ENCODE assay signal across 8 mouse cellular contexts in genomic region chr6:28422651-28423290, GRCm38 (mm10). TPM values are rescaled to one million over a fixed set of nuclear protein-coding genes. Genes with fewer than 3 reads are reported as not detected.
DNase-seq lines count a peak whose midpoint lies in the region; ATAC-seq lines count a peak whose summit lies in the region.

No protein-coding gene starts in this region.

- peaks cover 21% of the 10 kb centered on the region for H3K4me1 ChIP-seq in kidney, embryonic 14.5 days (ENCODE audit: control insufficient read depth, insufficient read depth, low read length)
- peaks cover 24% of the 10 kb centered on the region for H3K4me1 ChIP-seq in brown adipose tissue, adult 24 weeks (ENCODE audit: control insufficient read depth, insufficient read depth, insufficient read length, low read length)
- peaks cover 33% of the 10 kb centered on the region for H3K4me1 ChIP-seq in hindbrain, embryonic 14.5 days (replicated peaks; ENCODE audit: control insufficient read depth, insufficient read depth, low read length)
- H3K4me1 ChIP-seq in midbrain, embryonic 16.5 days (ENCODE audit: control insufficient read depth, insufficient read depth, low read length), result peaks cover 34% of the 10 kb centered on the region

- 0 out of 2 replicates have a peak overlapping the region, but pooled peaks have one; percentile 91 for H3K9ac ChIP-seq in kidney, embryonic 14.5 days (ENCODE audit: low read depth, low read length)
- peak overlapping the region; percentile 95; the same call in 1 of the 2 replicates for H3K9ac ChIP-seq in hindbrain, embryonic 14.5 days
- no peak overlapping the region for H3K9ac ChIP-seq in midbrain, embryonic 16.5 days (ENCODE audit: low read depth, low read length)

- 0 out of 2 replicates have a peak, but pooled peaks have one; percentile 4 for ATAC-seq in kidney, embryonic 14.5 days (ENCODE audit: low FRiP score, low TSS enrichment)
- ATAC-seq in hindbrain, embryonic 14.5 days (ENCODE audit: low FRiP score), result peak; percentile 23
- no peak for ATAC-seq in midbrain, embryonic 16.5 days

- H3K27me3 ChIP-seq in kidney, embryonic 14.5 days (ENCODE audit: control insufficient read depth, insufficient read depth, low read length), result no peaks in the 10 kb centered on the region
- no peaks in the 10 kb centered on the region for H3K27me3 ChIP-seq in hindbrain, embryonic 14.5 days (ENCODE audit: control insufficient read depth, insufficient read depth, low read length)
- H3K27me3 ChIP-seq in midbrain, embryonic 16.5 days (ENCODE audit: control insufficient read depth, insufficient read depth, low read depth, low read length), result no peaks in the 10 kb centered on the region

- no peaks in the 10 kb centered on the region for H3K9me3 ChIP-seq in kidney, embryonic 14.5 days (ENCODE audit: control insufficient read depth, low read length)
- H3K9me3 ChIP-seq in hindbrain, embryonic 14.5 days (ENCODE audit: control insufficient read depth, low read length), result no peaks in the 10 kb centered on the region
- no peaks in the 10 kb centered on the region for H3K9me3 ChIP-seq in midbrain, embryonic 16.5 days (replicated peaks; ENCODE audit: control insufficient read depth, low read length, poor library complexity, severe bottlenecking)

- H3K4me3 ChIP-seq in kidney, embryonic 14.5 days (ENCODE audit: low read length), result peak overlapping the region; percentile 97; the same call in 1 of the 2 replicates
- H3K4me3 ChIP-seq in brown adipose tissue, adult 24 weeks (ENCODE audit: insufficient read depth, low read depth, low read length), result peak overlapping the region; percentile 27
- H3K4me3 ChIP-seq in hindbrain, embryonic 14.5 days (replicated peaks; ENCODE audit: low read length), result peak overlapping the region; percentile 84
- H3K4me3 ChIP-seq in midbrain, embryonic 16.5 days (ENCODE audit: low read depth, low read length), result peak overlapping the region; percentile 86

- no peak for DNase-seq in kidney, postnatal 25 days
- no peak for DNase-seq in hindbrain, embryonic 14.5 days (ENCODE audit: low spot score)
- no peak for DNase-seq in ovary, postnatal 10 days (ENCODE audit: low spot score)
- no peak for DNase-seq in spleen, adult 12 weeks (ENCODE audit: low spot score)
- DNase-seq in ovary, postnatal 36 days (ENCODE audit: low spot score), result no peak

- 70% methylated on average over 15 of the region's 15 CpGs for WGBS in kidney, embryonic 14.5 days
- 75% methylated on average over 15 of the region's 15 CpGs for WGBS in hindbrain, embryonic 14.5 days
- 72% methylated on average over 15 of the region's 15 CpGs for WGBS in midbrain, embryonic 16.5 days

- H3K36me3 ChIP-seq in kidney, embryonic 14.5 days (ENCODE audit: control insufficient read depth, insufficient read depth, low read length), result peaks cover 31% of the 10 kb centered on the region
- peaks cover 29% of the 10 kb centered on the region for H3K36me3 ChIP-seq in hindbrain, embryonic 14.5 days (replicated peaks; ENCODE audit: control insufficient read depth, insufficient read depth)
- H3K36me3 ChIP-seq in midbrain, embryonic 16.5 days (ENCODE audit: control insufficient read depth, insufficient read depth, low read length), result peaks cover 15% of the 10 kb centered on the region

- H3K27ac ChIP-seq in kidney, embryonic 14.5 days (ENCODE audit: low read depth, low read length), result no peak overlapping the region
- H3K27ac ChIP-seq in brown adipose tissue, adult 24 weeks (replicated peaks; ENCODE audit: low read depth, low read length), result 0 out of 2 replicates have a peak overlapping the region, but pooled peaks have one; percentile 40
- no peak overlapping the region for H3K27ac ChIP-seq in hindbrain, embryonic 14.5 days
- no peak overlapping the region; the same call in 1 of the 2 replicates for H3K27ac ChIP-seq in midbrain, embryonic 16.5 days (ENCODE audit: low read length)

- peak overlapping the region; percentile 19; the same call in 1 of the 2 replicates for H3K4me2 ChIP-seq in kidney, embryonic 14.5 days (replicated peaks; ENCODE audit: low read depth, low read length)
- H3K4me2 ChIP-seq in hindbrain, embryonic 14.5 days (replicated peaks), result peak overlapping the region; percentile 66
- peak overlapping the region; percentile 79 for H3K4me2 ChIP-seq in midbrain, embryonic 16.5 days (ENCODE audit: low read length)

RNA-seq across cellular contexts. Expression of gene Arf5, which starts 0.6 kb away (rescaled TPM):
- polyA plus RNA-seq in kidney, embryonic 14.5 days (2014; fragmentation: Nextera tagmentation; extraction: Ambion mirVana), result 283 and 293 TPM in 2 replicates
- polyA plus RNA-seq in brown adipose tissue, adult 24 weeks (2012; ENCODE audit: insufficient read depth, insufficient read length, missing spikeins), result 65.6 and 67.5 TPM in 2 replicates
- polyA plus RNA-seq in hindbrain, embryonic 14.5 days (2014; fragmentation: Nextera tagmentation; extraction: Ambion mirVana), result 417 and 419 TPM in 2 replicates
- 418 and 435 TPM in 2 replicates for polyA plus RNA-seq in midbrain, embryonic 16.5 days (2015; fragmentation: Nextera tagmentation; extraction: Ambion mirVana)

RNA-seq across cellular contexts. Expression of gene Fscn3, which starts 4.8 kb away (rescaled TPM):
- polyA plus RNA-seq in kidney, embryonic 14.5 days (2014; fragmentation: Nextera tagmentation; extraction: Ambion mirVana), result not detected in 2 replicates
- not detected in 2 replicates for polyA plus RNA-seq in brown adipose tissue, adult 24 weeks (2012; ENCODE audit: insufficient read depth, insufficient read length, missing spikeins)
- polyA plus RNA-seq in hindbrain, embryonic 14.5 days (2014; fragmentation: Nextera tagmentation; extraction: Ambion mirVana), result not detected in 2 replicates
- 0.13 TPM in 1 of 2 replicates, not detected in the other for polyA plus RNA-seq in midbrain, embryonic 16.5 days (2015; fragmentation: Nextera tagmentation; extraction: Ambion mirVana)

RNA-seq across cellular contexts. Expression of gene Gcc1, which starts 5.4 kb away (rescaled TPM):
- polyA plus RNA-seq in kidney, embryonic 14.5 days (2014; fragmentation: Nextera tagmentation; extraction: Ambion mirVana), result 4.8 and 8.0 TPM in 2 replicates
- polyA plus RNA-seq in brown adipose tissue, adult 24 weeks (2012; ENCODE audit: insufficient read depth, insufficient read length, missing spikeins), result 4.1 and 5.7 TPM in 2 replicates
- polyA plus RNA-seq in hindbrain, embryonic 14.5 days (2014; fragmentation: Nextera tagmentation; extraction: Ambion mirVana), result 8.6 and 10.2 TPM in 2 replicates
- 13.0 and 14.3 TPM in 2 replicates for polyA plus RNA-seq in midbrain, embryonic 16.5 days (2015; fragmentation: Nextera tagmentation; extraction: Ambion mirVana)

RNA-seq across cellular contexts. Expression of gene Zfp800, which starts 25.0 kb away (rescaled TPM):
- 22.7 and 23.2 TPM in 2 replicates for polyA plus RNA-seq in kidney, embryonic 14.5 days (2014; fragmentation: Nextera tagmentation; extraction: Ambion mirVana)
- 6.8 and 11.5 TPM in 2 replicates for polyA plus RNA-seq in brown adipose tissue, adult 24 weeks (2012; ENCODE audit: insufficient read depth, insufficient read length, missing spikeins)
- 22.4 and 23.0 TPM in 2 replicates for polyA plus RNA-seq in hindbrain, embryonic 14.5 days (2014; fragmentation: Nextera tagmentation; extraction: Ambion mirVana)
- 16.6 and 24.6 TPM in 2 replicates for polyA plus RNA-seq in midbrain, embryonic 16.5 days (2015; fragmentation: Nextera tagmentation; extraction: Ambion mirVana)

RNA-seq across cellular contexts. Expression of gene Pax4, which starts 26.4 kb away (rescaled TPM):
- not detected in 2 replicates for polyA plus RNA-seq in kidney, embryonic 14.5 days (2014; fragmentation: Nextera tagmentation; extraction: Ambion mirVana)
- not detected in 2 replicates for polyA plus RNA-seq in brown adipose tissue, adult 24 weeks (2012; ENCODE audit: insufficient read depth, insufficient read length, missing spikeins)
- not detected in 2 replicates for polyA plus RNA-seq in hindbrain, embryonic 14.5 days (2014; fragmentation: Nextera tagmentation; extraction: Ambion mirVana)
- not detected in 2 replicates for polyA plus RNA-seq in midbrain, embryonic 16.5 days (2015; fragmentation: Nextera tagmentation; extraction: Ambion mirVana)

Comparison
In these comparisons a context has a peak if more than half of its experiments do, and no peak if none do; other contexts are left out.
1. H3K4me2 ChIP-seq: peak in every context shown above with its lines; median percentile 79 in midbrain, embryonic 16.5 days; 66 in hindbrain, embryonic 14.5 days; 19 in kidney, embryonic 14.5 days.
2. H3K4me3 ChIP-seq: peak in every context shown above with its lines; median percentile 97 in kidney, embryonic 14.5 days; 86 in midbrain, embryonic 16.5 days; 84 in hindbrain, embryonic 14.5 days; 27 in brown adipose tissue, adult 24 weeks.